Mouse (Mus musculus) ES-Bruce4 (cell line): ENCODE results near the gene D230025D16Rik. TPM values are rescaled to one million over a fixed set of nuclear protein-coding genes. Genes with fewer than 3 reads are reported as not detected.

Experiments
- H3K27ac ChIP-seq: 2 replicates; pipeline ENCODE4 v1.5.1; 2012; ENCODE audit warnings: low read length, inconsistent platforms; ENCODE audit not compliant: insufficient read depth
- H3K27me3 ChIP-seq: 2 replicates; pipeline ENCODE4 v1.6.1; 2012; ENCODE audit warnings: mild to moderate bottlenecking, low read length, inconsistent platforms; ENCODE audit not compliant: control insufficient read depth, poor library complexity, insufficient read depth, severe bottlenecking
- H3K36me3 ChIP-seq: 2 replicates; pipeline ENCODE4 v1.6.1; 2012; ENCODE audit warnings: inconsistent platforms, mild to moderate bottlenecking, low read length, moderate library complexity; ENCODE audit not compliant: control insufficient read depth, poor library complexity, insufficient read depth, severe bottlenecking
- H3K4me1 ChIP-seq: one replicate; pipeline ENCODE4 v1.8.1; 2011; ENCODE audit warnings: low read length; ENCODE audit not compliant: control insufficient read depth, insufficient read depth
- H3K4me3 ChIP-seq: 2 replicates; pipeline ENCODE4 v1.5.1; 2011; ENCODE audit warnings: low read depth, mild to moderate bottlenecking, low read length
- H3K9ac ChIP-seq: 2 replicates; pipeline ENCODE4 v1.6.1; 2012; ENCODE audit warnings: low read depth, mild to moderate bottlenecking, inconsistent platforms; ENCODE audit not compliant: poor library complexity, severe bottlenecking
- H3K9me3 ChIP-seq: replicated peaks from 2 replicates; pipeline ENCODE4 v1.6.1; 2012; ENCODE audit warnings: mild to moderate bottlenecking, low read length, inconsistent platforms; ENCODE audit not compliant: control insufficient read depth, poor library complexity, insufficient read depth, severe bottlenecking
- CTCF ChIP-seq: IDR thresholded peaks from one replicate; pipeline ENCODE4 v1.8.1; 2011; ENCODE audit warnings: low read depth, low read length
- EP300 ChIP-seq: IDR thresholded peaks from 2 replicates; pipeline ENCODE4 v1.6.1; 2011; ENCODE audit warnings: low read depth, low read length; ENCODE audit not compliant: insufficient read depth
- POLR2A ChIP-seq: IDR thresholded peaks from one replicate; pipeline ENCODE4 v1.8.1; 2011; ENCODE audit warnings: low read length; ENCODE audit not compliant: insufficient read depth
- polyA plus RNA-seq: library from polyadenylated mRNA; stranded (reverse); fragments of >200 nt; gene quantifications from 2 replicates; pipeline ENCODE4 v1.2.4, GENCODE M21; 2011; ENCODE audit warnings: low read depth; ENCODE audit not compliant: missing spikeins, insufficient read depth, insufficient read length

D230025D16Rik gene
- polyA plus RNA-seq, 1 experiment = 88.0 TPM

GRCm38 (mm10) chr8:105269461-105269947 lies 44.6 kb downstream of the D230025D16Rik start, which contains the start of gene Hsf4:
Gene Hsf4 (plus strand): TSS chr8:105269801.
- H3K9ac ChIP-seq = peak within 1 kb of the TSS; percentile 54
- no peak within 1 kb of the TSS for H3K27ac ChIP-seq
- H3K27me3 ChIP-seq = peaks cover 18% of the 10 kb centered on the region
- H3K4me1 ChIP-seq = peaks cover 2% of the 10 kb centered on the region
- no peaks in the 10 kb centered on the region for H3K9me3 ChIP-seq
- TF ChIP-seq CTCF (no peak), POLR2A (peak; percentile 29), EP300 (no peak)
- no peaks in the 10 kb centered on the region for H3K36me3 ChIP-seq
- H3K4me3 ChIP-seq = peak within 1 kb of the TSS; percentile 61

GRCm38 (mm10) chr8:105270101-105270915 lies 45.4 kb downstream of the D230025D16Rik start:
- Histone ChIP-seq H3K36me3 (no peaks in the 10 kb centered on the region), H3K9me3 (no peaks in the 10 kb centered on the region), H3K4me3 (peak overlapping the region; percentile 61), H3K9ac (peak overlapping the region; percentile 54), H3K27me3 (peaks cover 18% of the 10 kb centered on the region), H3K4me1 (peaks cover 2% of the 10 kb centered on the region), H3K27ac (no peak overlapping the region)
- TF ChIP-seq POLR2A (no peak), EP300 (no peak), CTCF (no peak)

GRCm38 (mm10) chr8:105270916-105271186 lies 45.9 kb downstream of the D230025D16Rik start:
- Histone ChIP-seq H3K4me1 (peaks cover 2% of the 10 kb centered on the region), H3K36me3 (no peaks in the 10 kb centered on the region), H3K27ac (no peak overlapping the region), H3K9me3 (no peaks in the 10 kb centered on the region), H3K4me3 (peak overlapping the region; percentile 61), H3K27me3 (peaks cover 18% of the 10 kb centered on the region), H3K9ac (no peak overlapping the region)
- no peak for TF ChIP-seq EP300
- no peak for TF ChIP-seq CTCF
- TF ChIP-seq POLR2A = no peak

DNA sequence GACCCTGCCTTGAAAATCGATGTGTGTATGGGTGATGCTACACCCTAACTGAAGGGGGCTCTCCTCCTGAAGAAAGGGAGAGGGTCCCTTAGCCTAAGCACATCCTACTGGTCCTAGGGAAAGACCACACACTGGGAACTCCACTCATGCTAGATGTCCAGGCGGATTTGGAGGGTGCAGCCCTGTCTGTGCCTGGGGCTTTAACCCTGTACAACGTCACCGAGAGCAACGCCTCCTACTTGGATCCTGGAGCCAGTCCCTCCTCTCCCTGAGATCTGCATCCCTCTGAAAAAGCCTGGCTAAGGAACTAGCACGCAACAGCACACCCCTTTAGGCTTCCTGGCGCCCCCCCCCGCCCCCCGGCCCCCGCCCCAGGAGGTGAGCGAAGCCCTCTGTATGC lies 50.4 kb downstream of the D230025D16Rik start:
- no peaks in the 10 kb centered on the region for H3K9me3 ChIP-seq
- H3K4me3 ChIP-seq = no peak overlapping the region
- TF ChIP-seq EP300 = no peak
- TF ChIP-seq CTCF = no peak
- TF ChIP-seq POLR2A = no peak

GRCm38 (mm10) chr8:105275840-105276239 lies 50.9 kb downstream of the D230025D16Rik start, which contains the start of gene Nol3:
Gene Nol3 (plus strand): TSS chr8:105276140.
- peaks cover 10% of the 10 kb centered on the region for H3K27me3 ChIP-seq
- peak within 1 kb of the TSS; percentile 31 for H3K4me3 ChIP-seq
- no peaks in the 10 kb centered on the region for H3K9me3 ChIP-seq
- peak within 1 kb of the TSS; percentile 9; the same call in 1 of the 2 replicates for H3K9ac ChIP-seq
- peaks cover 2% of the 10 kb centered on the region for H3K4me1 ChIP-seq
- H3K36me3 ChIP-seq = no peaks in the 10 kb centered on the region
- H3K27ac ChIP-seq = no peak within 1 kb of the TSS
- no peak for TF ChIP-seq CTCF
- no peak for TF ChIP-seq EP300
- no peak for TF ChIP-seq POLR2A

More for the DNA sequence above, 50.4 kb downstream of the D230025D16Rik start:
- Histone ChIP-seq H3K9ac (no peak overlapping the region), H3K27ac (no peak overlapping the region), H3K4me1 (peaks cover 2% of the 10 kb centered on the region), H3K27me3 (peaks cover 13% of the 10 kb centered on the region), H3K36me3 (no peaks in the 10 kb centered on the region)
